Mouse (Mus musculus): ENCODE results near the gene Vmn1r165. TPM values are rescaled to one million over a fixed set of nuclear protein-coding genes. Genes with fewer than 3 reads are reported as not detected.
"Not testable (repeated sequence)": the region's sequence is repeated elsewhere in the genome, so short reads cannot be mapped to it uniquely, and the experiment has no call there.

The Vmn1r165 gene
- total RNA-seq (2021) = not detected

DNA sequence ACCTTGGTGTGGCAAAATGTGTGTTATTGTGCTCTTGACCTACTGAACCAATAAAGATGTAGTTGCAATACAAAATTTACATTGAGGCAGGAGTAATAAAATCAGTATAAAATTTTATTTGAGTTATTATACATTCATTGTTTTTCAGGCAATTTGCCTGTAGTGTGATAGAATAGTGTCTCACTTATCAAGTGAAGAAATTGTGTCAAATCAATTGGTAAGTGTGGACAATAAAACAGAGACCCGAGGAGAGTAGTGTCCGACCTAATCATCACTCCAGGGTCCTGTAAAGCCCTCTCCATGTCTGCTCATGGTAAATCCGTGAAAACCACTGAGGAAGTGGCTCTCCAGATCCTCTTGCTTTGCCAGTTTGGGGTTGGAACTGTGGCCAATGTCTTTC is at the start of gene Vmn1r165:
Vmn1r165 (plus strand) TSS at position 301 of the 400 bp plus-strand sequence.
- DNase-seq (ENCODE audit: extremely low spot score in 1 of 2, low spot score in 1 of 2) = not testable (repeated sequence)

DNA sequence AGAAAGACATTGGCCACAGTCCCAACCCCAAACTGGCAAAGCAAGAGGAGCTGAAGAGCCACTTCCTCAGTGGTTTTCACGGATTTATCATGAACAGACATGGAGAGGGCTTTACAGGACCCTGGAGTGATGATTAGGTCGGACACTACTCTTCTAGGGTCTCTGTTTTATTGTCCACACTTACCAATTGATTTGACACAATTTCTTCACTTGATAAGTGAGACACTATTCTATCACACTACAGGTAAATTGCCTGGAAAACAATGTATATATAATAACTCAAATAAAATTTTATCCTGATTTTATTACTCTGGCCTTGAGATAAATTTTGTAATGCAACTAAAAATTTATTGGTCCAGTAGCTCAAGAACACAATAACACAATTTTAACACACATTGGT is 34.5 kb downstream of the Vmn1r165 start, which contains the start of gene Vmn1r166:
Vmn1r166 (minus strand) TSS at position 101 of the 400 bp plus-strand sequence.
- not testable (repeated sequence) for DNase-seq (ENCODE audit: extremely low spot score in 1 of 2, low spot score in 1 of 2)

Other genes starting within 250 kb of the Vmn1r165 start
- gene Gm4214, start 232.7 kb upstream of the Vmn1r165 start, total RNA-seq (2021) = not detected
- gene Gm4216, start 197.4 kb upstream of the Vmn1r165 start, total RNA-seq (2021) = not detected
- gene Vmn1r163, start 161.8 kb upstream of the Vmn1r165 start, total RNA-seq (2021) = not detected
- gene Gm8720, start 149.9 kb upstream of the Vmn1r165 start, total RNA-seq (2021) = not detected
- gene Gm10662, start 72.9 kb upstream of the Vmn1r165 start, total RNA-seq (2021) = not detected
- not detected for gene Vmn1r166, start 34.4 kb downstream of the Vmn1r165 start, total RNA-seq (2021)
- gene Gm6902, start 61.6 kb downstream of the Vmn1r165 start, total RNA-seq (2021) = not detected
- not detected for gene Nlrp4e, start 83.9 kb downstream of the Vmn1r165 start, total RNA-seq (2021)
- not detected for gene Nlrp5, start 168.6 kb downstream of the Vmn1r165 start, total RNA-seq (2021)

Measured in layer of hippocampus, postnatal 25 days (tissue).